Mouse (Mus musculus) kidney, embryonic 16.5 days (tissue): Measurements from ENCODE around the gene Borcs7. TPM values are rescaled to one million over a fixed set of nuclear protein-coding genes. Genes with fewer than 3 reads are reported as not detected.
A peak's percentile ranks its signal among the peaks of the same experiment; 100 is the strongest.
"Not testable (repeated sequence)": the region's sequence is repeated elsewhere in the genome, so short reads cannot be mapped to it uniquely, and the experiment has no call there.

Experiments used
- ATAC-seq: fragments of 200-750 bp; cut with Nextera tagmentation; 2 replicates; pipeline ENCODE4 v1.8.0; 2017; ENCODE audit warnings: moderate TSS enrichment; ENCODE audit not compliant: low FRiP score, low TSS enrichment
- H3K27ac ChIP-seq: fragments of 300-500 bp; sonication (generic); 2 replicates; pipeline ENCODE4 v1.5.1; 2014; ENCODE audit warnings: low read length
- H3K27me3 ChIP-seq: fragments of 300-500 bp; sonication (generic); 2 replicates; pipeline ENCODE4 v1.6.1; 2014; ENCODE audit warnings: low read length, control low read depth, mixed read lengths; ENCODE audit not compliant: insufficient read depth
- H3K36me3 ChIP-seq: fragments of 300-500 bp; sonication (generic); 2 replicates; pipeline ENCODE4 v1.6.1; 2014; ENCODE audit warnings: low read length, control low read depth, mixed read lengths; ENCODE audit not compliant: insufficient read depth
- H3K4me1 ChIP-seq: fragments of 300-500 bp; sonication (generic); 2 replicates; pipeline ENCODE4 v1.6.1; 2014; ENCODE audit warnings: low read length, control low read depth, mixed read lengths; ENCODE audit not compliant: insufficient read depth
- H3K4me2 ChIP-seq: fragments of 300-500 bp; sonication (generic); replicated peaks from 2 replicates; pipeline ENCODE4 v1.6.1; 2014; ENCODE audit warnings: low read depth, low read length
- H3K4me3 ChIP-seq: fragments of 300-500 bp; sonication (generic); 2 replicates; pipeline ENCODE4 v1.5.1; 2014; ENCODE audit warnings: mild to moderate bottlenecking, low read length
- H3K9ac ChIP-seq: fragments of 300-500 bp; sonication (generic); replicated peaks from 2 replicates; pipeline ENCODE4 v1.6.1; 2014; ENCODE audit warnings: low read length
- H3K9me3 ChIP-seq: fragments of 300-500 bp; sonication (generic); 2 replicates; pipeline ENCODE4 v1.6.1; 2016; ENCODE audit warnings: low read length, control low read depth
- WGBS: fragments of 180-500 bp; shearing (Covaris S2); extraction: QIAGEN DNeasy Blood & Tissue Kit; methylation state at CpG from one replicate; pipeline ENCODE4 v1.1.7; 2014; 5-methylcytosine and 5-hydroxymethylcytosine counted together
- polyA plus RNA-seq: library from polyadenylated mRNA; unstranded; fragments of >200 nt; fragmentation: Nextera tagmentation; extraction: Ambion mirVana; gene quantifications from 2 replicates; pipeline ENCODE4 v1.2.1, GENCODE M21; 2015

Borcs7 gene
- polyA plus RNA-seq, 1 experiment from 2014 or later, result 15.6 TPM

GRCm38 (mm10) chr19:46726142-46726541, 36.4 kb downstream of the Borcs7 start:
- Histone ChIP-seq H3K36me3 (peaks cover 6% of the 10 kb centered on the region; the same call in 1 of the 2 replicates), H3K27ac (no peak overlapping the region), H3K4me2 (no peak overlapping the region), H3K9me3 (no peaks in the 10 kb centered on the region; the same call in 1 of the 2 replicates), H3K4me1 (peaks cover 7% of the 10 kb centered on the region; the same call in 1 of the 2 replicates), H3K9ac (no peak overlapping the region), H3K4me3 (no peak overlapping the region), H3K27me3 (no peaks in the 10 kb centered on the region)
- 91% methylated on average over 8 of the region's 8 CpGs for WGBS
- no peak for ATAC-seq

- Histone ChIP-seq H3K9ac (no peak overlapping the region), H3K27ac (no peak overlapping the region), H3K36me3 (no peaks in the 10 kb centered on the region), H3K4me2 (no peak overlapping the region), H3K9me3 (no peaks in the 10 kb centered on the region; the same call in 1 of the 2 replicates), H3K27me3 (no peaks in the 10 kb centered on the region), H3K4me3 (no peak overlapping the region), H3K4me1 (peaks cover 7% of the 10 kb centered on the region; the same call in 1 of the 2 replicates)
- peak; percentile 65 for ATAC-seq
- 49% methylated on average over 8 of the region's 8 CpGs for WGBS
These were observed 37.5 kb downstream of the Borcs7 start for GRCm38 (mm10) chr19:46727140-46727736.

GRCm38 (mm10) chr19:46727945-46728540, 38.3 kb downstream of the Borcs7 start:
- Histone ChIP-seq H3K9me3 (no peaks in the 10 kb centered on the region; the same call in 1 of the 2 replicates), H3K36me3 (no peaks in the 10 kb centered on the region), H3K4me2 (no peak overlapping the region), H3K27ac (no peak overlapping the region), H3K27me3 (no peaks in the 10 kb centered on the region), H3K4me1 (peaks cover 7% of the 10 kb centered on the region; the same call in 1 of the 2 replicates), H3K4me3 (no peak overlapping the region), H3K9ac (no peak overlapping the region)
- 59% methylated on average over 11 of the region's 11 CpGs for WGBS
- ATAC-seq, result peak; percentile 31; the same call in 1 of the 2 replicates

GRCm38 (mm10) chr19:46728909-46729308, 39.2 kb downstream of the Borcs7 start:
- WGBS, result 82% methylated on average over 3 of the region's 3 CpGs
- no peak overlapping the region for H3K4me3 ChIP-seq
- H3K4me1 ChIP-seq, result peaks cover 7% of the 10 kb centered on the region; the same call in 1 of the 2 replicates
- H3K27ac ChIP-seq, result no peak overlapping the region
- H3K27me3 ChIP-seq, result no peaks in the 10 kb centered on the region
- ATAC-seq, result no peak
- no peak overlapping the region for H3K9ac ChIP-seq
- H3K9me3 ChIP-seq, result no peaks in the 10 kb centered on the region; the same call in 1 of the 2 replicates
- no peaks in the 10 kb centered on the region for H3K36me3 ChIP-seq
- no peak overlapping the region for H3K4me2 ChIP-seq

GRCm38 (mm10) chr19:46731351-46731750, 41.6 kb downstream of the Borcs7 start:
- peaks cover 7% of the 10 kb centered on the region; the same call in 1 of the 2 replicates for H3K4me1 ChIP-seq
- 92% methylated on average over 10 of the region's 10 CpGs for WGBS
- no peaks in the 10 kb centered on the region for H3K27me3 ChIP-seq
- H3K27ac ChIP-seq, result no peak overlapping the region
- no peak overlapping the region for H3K4me2 ChIP-seq
- H3K4me3 ChIP-seq, result no peak overlapping the region
- no peaks in the 10 kb centered on the region; the same call in 1 of the 2 replicates for H3K9me3 ChIP-seq
- ATAC-seq, result no peak
- no peak overlapping the region for H3K9ac ChIP-seq
- H3K36me3 ChIP-seq, result no peaks in the 10 kb centered on the region

- ATAC-seq, H3K4me3 ChIP-seq, H3K4me2 ChIP-seq, H3K27me3 ChIP-seq, H3K9ac ChIP-seq, H3K36me3 ChIP-seq, H3K27ac ChIP-seq, H3K9me3 ChIP-seq, H3K4me1 ChIP-seq: not testable (repeated sequence)
- 94% methylated on average over 5 of the region's 5 CpGs for WGBS
These were observed 43.0 kb downstream of the Borcs7 start for GRCm38 (mm10) chr19:46732673-46733072.

GRCm38 (mm10) chr19:46733626-46734025, 43.9 kb downstream of the Borcs7 start:
- Histone ChIP-seq H3K27ac (no peak overlapping the region), H3K36me3 (no peaks in the 10 kb centered on the region), H3K4me2 (no peak overlapping the region), H3K9ac (no peak overlapping the region), H3K9me3 (no peaks in the 10 kb centered on the region), H3K27me3 (no peaks in the 10 kb centered on the region), H3K4me3 (no peak overlapping the region), H3K4me1 (no peaks in the 10 kb centered on the region)
- no peak for ATAC-seq
- WGBS, result 87% methylated on average over 7 of the region's 7 CpGs

GRCm38 (mm10) chr19:46735241-46735640, 45.5 kb downstream of the Borcs7 start:
- WGBS, result 65% methylated on average over 5 of the region's 5 CpGs
- Histone ChIP-seq H3K4me2 (no peak overlapping the region), H3K36me3 (no peaks in the 10 kb centered on the region), H3K4me3 (no peak overlapping the region), H3K4me1 (no peaks in the 10 kb centered on the region), H3K27me3 (no peaks in the 10 kb centered on the region), H3K9me3 (no peaks in the 10 kb centered on the region), H3K27ac (no peak overlapping the region), H3K9ac (no peak overlapping the region)
- no peak for ATAC-seq

GRCm38 (mm10) chr19:46737106-46737505, 47.4 kb downstream of the Borcs7 start:
- no peak overlapping the region for H3K27ac ChIP-seq

GRCm38 (mm10) chr19:46740341-46741008, 50.8 kb downstream of the Borcs7 start:
- no peaks in the 10 kb centered on the region for H3K36me3 ChIP-seq
- no peak overlapping the region for H3K9ac ChIP-seq
- H3K4me1 ChIP-seq, result no peaks in the 10 kb centered on the region
- 58% methylated on average over 7 of the region's 7 CpGs for WGBS
- no peak overlapping the region for H3K27ac ChIP-seq
- no peak overlapping the region for H3K4me3 ChIP-seq
- H3K4me2 ChIP-seq, result no peak overlapping the region
- H3K27me3 ChIP-seq, result no peaks in the 10 kb centered on the region
- ATAC-seq, result no peak
- no peaks in the 10 kb centered on the region for H3K9me3 ChIP-seq

More at GRCm38 (mm10) chr19:46737106-46737505, 47.4 kb downstream of the Borcs7 start:
- 69% methylated on average over 7 of the region's 7 CpGs for WGBS
- no peaks in the 10 kb centered on the region for H3K4me1 ChIP-seq
- ATAC-seq, result no peak
- no peak overlapping the region for H3K4me2 ChIP-seq
- no peak overlapping the region for H3K9ac ChIP-seq
- H3K4me3 ChIP-seq, result no peak overlapping the region
- no peaks in the 10 kb centered on the region for H3K9me3 ChIP-seq
- H3K27me3 ChIP-seq, result no peaks in the 10 kb centered on the region
- no peaks in the 10 kb centered on the region for H3K36me3 ChIP-seq
